Mouse (Mus musculus) forebrain, embryonic 16.5 days (tissue): ENCODE measurements around the gene Erg. TPM values are rescaled to one million over a fixed set of nuclear protein-coding genes. Genes with fewer than 3 reads are reported as not detected.

Source experiments
- polyA plus RNA-seq: library from polyadenylated mRNA; unstranded; fragments of >200 nt; fragmentation: Nextera tagmentation; extraction: Ambion mirVana; gene quantifications from 2 replicates; pipeline ENCODE4 v1.2.1, GENCODE M21; 2015

The Erg gene
- polyA plus RNA-seq, 1 experiment from 2014 or later: 1.9 TPM

Other genes with a start within 250 kb of the Erg start
- 19.0 and 20.9 TPM in 2 replicates for gene Ets2, start 115.5 kb upstream of the Erg start, polyA plus RNA-seq